Mouse (Mus musculus) ovary, postnatal 36 days (tissue): ENCODE data around the gene Ccl24.
A peak's percentile ranks its signal among the peaks of the same experiment; 100 is the strongest.

Experiments used
- DNase-seq: peaks from one replicate; pipeline ENCODE4 v3.0.0; 2022; ENCODE audit warnings: low spot score, mixed read lengths

Ccl24 gene

GRCm38 (mm10) chr5:135544865-135545797, 27.7 kb downstream of the Ccl24 start, which contains the start of gene Hip1:
Gene Hip1 (minus strand): TSS chr5:135545120.
- peak; percentile 99 for DNase-seq

DNA sequence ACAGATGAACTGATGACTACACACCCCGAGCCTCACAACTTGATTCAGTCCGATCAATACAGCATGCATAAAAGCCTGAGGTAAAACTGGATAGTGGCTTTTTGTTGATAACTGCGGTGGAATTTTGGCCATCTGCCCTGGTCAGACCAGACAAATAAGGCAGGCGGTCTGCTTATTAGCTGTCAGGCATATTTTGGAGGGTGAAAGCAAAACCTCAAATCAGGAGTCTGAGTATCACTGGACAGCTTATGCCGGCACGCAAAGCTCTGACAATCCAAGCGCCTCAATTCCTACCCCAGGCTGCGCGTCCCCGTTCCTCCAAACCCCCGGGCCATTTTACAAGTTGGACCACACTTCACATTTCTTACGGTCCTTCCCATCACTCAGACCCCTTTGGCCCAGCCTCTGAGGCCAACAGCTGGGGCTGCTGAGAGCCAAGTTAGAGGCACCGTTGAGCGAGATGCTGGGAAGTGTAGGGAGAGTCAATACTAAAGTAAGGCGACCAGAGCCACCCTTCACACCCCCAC, 28.8 kb downstream of the Ccl24 start:
- peak; percentile 6 for DNase-seq

GRCm38 (mm10) chr5:135537794-135538214, 35.0 kb downstream of the Ccl24 start:
- no peak for DNase-seq

- DNase-seq: no peak
Measured at GRCm38 (mm10) chr5:135537326-135537725, 35.5 kb downstream of the Ccl24 start.

DNA sequence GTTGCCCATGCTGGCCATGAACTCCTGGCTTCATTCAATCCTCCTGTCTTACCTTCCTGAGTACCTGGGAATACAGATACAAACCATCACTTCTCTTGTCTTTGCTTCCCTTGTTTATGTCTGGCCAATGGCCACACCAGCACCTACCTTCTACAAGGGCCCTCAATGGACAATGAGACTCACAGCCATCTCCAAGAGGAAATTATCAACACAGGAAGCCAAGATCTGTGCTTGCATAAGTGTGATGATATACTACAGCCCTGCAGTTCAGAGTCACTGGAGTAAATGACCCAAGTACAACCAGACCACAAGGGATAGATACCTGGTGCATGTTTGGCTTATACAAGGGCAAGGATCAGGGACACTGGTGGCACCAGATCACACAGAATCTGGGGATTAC, 37.0 kb downstream of the Ccl24 start:
- DNase-seq: no peak

DNA sequence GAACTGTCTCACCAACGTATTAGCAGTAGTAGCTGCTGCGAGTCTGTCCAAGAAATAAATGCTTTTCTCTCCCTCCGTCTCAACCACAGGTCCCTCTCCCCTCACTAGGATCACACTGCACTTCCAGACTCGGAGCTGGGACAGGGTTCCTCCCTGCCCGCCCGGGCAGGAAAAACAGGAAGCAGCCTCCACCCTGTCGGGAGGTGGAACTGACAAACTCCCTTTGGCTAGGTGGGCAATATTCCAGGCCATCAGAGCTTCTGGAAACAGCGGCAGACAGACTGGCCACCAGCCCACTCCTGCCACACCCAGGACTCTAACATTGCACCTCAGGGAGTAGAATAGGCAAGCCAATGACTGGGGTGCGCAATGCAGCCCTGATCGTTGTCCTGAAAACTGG, 39.4 kb downstream of the Ccl24 start:
- peak; percentile 37 for DNase-seq

GRCm38 (mm10) chr5:135531306-135531845, 41.5 kb downstream of the Ccl24 start:
- DNase-seq: no peak

DNA sequence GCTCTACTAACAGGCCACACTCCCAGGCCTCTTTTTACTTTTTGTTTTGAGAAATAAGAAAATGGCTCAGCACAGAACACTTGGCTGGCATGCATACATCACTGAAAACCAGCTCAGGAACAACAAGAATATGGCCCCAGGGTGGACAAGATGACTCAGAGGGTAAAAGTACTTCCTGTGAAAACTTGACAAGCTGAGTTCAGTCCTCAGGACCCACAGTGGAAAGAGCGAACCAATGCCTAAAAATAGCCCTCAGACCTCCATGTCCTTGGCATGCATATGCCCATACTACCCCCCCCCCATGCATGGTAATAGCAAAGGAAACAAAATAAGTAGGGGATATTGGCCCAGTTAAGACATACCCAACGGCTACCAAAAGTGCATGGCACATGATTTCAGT, 42.9 kb downstream of the Ccl24 start:
- no peak for DNase-seq

DNA sequence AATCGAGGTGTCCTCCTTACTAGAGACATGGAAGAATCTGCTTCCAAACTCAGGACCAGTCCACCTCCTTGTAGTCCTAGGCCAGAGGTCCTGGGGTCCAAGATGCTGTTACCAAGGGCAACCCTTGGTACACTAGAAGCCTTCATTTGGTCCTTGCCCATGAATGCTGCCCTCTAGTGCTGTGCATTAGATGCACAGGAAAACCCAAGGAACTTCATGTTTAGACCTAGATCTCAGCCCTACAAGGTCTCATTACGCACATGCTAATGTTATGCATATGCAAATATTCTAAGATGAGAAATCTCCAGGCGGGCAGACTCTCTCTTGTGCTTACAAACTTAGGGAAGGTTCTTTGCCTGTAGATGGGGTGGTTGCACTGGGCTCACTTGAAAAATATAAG, 43.5 kb downstream of the Ccl24 start:
- no peak for DNase-seq

GRCm38 (mm10) chr5:135527986-135528385, 44.9 kb downstream of the Ccl24 start:
- DNase-seq: no peak

- no peak for DNase-seq
Measured at GRCm38 (mm10) chr5:135524660-135525560, 47.9 kb downstream of the Ccl24 start.

DNA sequence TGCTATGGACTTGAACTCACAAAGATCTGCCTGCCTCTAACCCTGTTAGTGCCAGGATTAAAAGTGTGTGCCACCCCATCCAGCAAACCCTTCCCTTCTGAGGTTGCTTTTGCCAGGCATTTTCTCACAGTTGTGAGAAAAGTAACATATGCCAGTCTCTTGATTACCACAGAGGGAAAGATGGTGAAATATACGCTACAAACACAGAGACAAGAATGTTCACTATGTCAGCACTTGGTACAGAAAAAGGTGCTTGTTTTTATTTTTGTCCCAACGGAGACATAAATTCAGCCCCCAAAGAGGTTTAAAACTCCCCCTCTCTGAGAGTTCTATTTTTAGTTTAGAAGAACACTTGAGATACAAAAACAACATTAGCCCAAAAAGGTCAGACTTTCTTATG, 48.8 kb downstream of the Ccl24 start:
- no peak for DNase-seq

- no peak for DNase-seq
Measured at GRCm38 (mm10) chr5:135522111-135522722, 50.6 kb downstream of the Ccl24 start.
